Mouse (Mus musculus): ENCODE measurements around the gene Galnt6.

Gene Galnt6

GRCm38 (mm10) chr15:100680381-100680780, 48.8 kb downstream of the Galnt6 start:
- no peak for DNase-seq

- no peak for DNase-seq
Measured at GRCm38 (mm10) chr15:100679005-100679404, 50.2 kb downstream of the Galnt6 start.

- DNase-seq = no peak
Measured at GRCm38 (mm10) chr15:100678581-100678980, 50.6 kb downstream of the Galnt6 start.

- no peak for DNase-seq
Measured at GRCm38 (mm10) chr15:100677675-100678074, 51.5 kb downstream of the Galnt6 start.

- DNase-seq = no peak
Measured at GRCm38 (mm10) chr15:100676521-100676920, 52.7 kb downstream of the Galnt6 start.

DNA sequence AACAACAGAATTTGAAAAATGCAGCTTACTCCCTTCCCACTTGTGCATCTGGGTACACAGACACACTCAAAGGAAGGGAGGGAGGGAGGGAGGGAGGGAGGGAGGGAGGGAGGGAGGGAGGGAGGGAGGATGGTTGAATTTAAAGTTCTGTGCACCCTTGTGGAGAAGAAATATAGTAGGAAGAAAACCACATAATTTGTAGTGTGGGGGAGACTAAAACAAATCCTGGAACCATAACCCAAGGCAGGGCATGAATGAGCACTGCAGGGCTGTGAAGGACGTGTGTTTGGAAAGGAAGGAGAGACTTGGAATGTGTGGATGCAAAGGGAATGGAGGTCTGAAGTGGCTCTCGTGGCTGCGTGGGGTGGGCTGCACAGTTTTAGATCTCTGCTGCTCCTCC, 53.7 kb downstream of the Galnt6 start:
- no peak for DNase-seq

GRCm38 (mm10) chr15:100674566-100674965, 54.6 kb downstream of the Galnt6 start:
- no peak for DNase-seq

GRCm38 (mm10) chr15:100673585-100674391, 55.4 kb downstream of the Galnt6 start:
- peak; percentile 43 for DNase-seq

DNA sequence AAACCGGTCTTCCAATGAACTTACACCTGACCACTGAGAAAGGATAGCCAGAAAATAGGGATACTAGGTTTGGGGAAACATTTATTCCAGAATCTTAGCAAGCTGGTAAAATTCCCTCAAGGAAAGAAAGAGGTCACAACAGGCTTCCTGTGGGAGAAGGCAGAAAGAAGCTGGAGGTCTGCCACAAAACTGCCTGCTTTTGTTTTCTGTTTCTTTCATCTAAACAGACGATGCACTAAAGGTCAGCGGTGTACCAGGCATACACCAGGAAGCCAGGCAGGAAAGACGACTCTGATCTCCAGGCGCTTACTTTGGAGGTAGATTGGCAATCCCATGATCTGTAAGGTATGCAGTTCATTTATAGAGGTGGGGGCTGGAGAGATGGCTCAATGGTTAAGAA, 58.3 kb downstream of the Galnt6 start:
- DNase-seq = no peak

DNA sequence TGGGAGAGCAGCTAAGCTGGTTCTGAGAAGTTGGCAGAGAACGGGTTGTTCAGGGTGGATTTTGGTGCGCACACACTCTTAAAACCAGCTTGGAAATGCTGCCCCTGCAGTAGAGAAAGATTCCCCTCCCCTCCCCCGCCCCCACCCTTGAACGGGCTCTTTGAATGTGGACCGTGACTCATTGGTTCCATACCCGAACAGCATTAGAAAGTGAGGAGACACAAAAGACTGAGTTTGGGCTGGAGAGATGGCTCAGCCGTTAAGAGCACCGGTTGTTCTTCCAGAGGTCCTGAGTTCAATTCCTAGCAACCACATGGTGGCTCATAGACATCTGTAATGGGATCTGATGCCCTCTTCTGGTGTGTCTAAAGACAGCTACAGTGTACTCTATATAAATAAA, 59.2 kb downstream of the Galnt6 start:
- no peak for DNase-seq

DNA sequence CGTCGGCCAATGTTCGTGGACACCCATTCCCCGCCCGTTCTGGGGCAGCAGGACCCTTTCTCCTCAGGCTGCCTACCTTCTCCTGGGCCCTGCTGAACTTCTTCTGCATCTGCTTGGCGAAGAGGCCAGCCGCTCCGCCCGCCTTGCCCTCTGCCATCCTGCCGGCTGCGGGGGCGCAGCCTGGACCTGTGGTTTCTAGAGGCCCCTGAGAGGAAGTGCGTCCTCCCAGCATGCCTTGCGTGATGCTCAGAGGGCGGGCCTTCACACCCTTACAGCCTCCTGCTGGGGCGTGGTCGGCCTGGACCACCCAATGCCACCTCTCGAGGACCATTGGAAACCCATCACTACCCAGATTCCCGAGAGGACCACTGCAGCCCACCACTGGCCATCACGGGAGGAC, 59.8 kb downstream of the Galnt6 start, which contains the start of gene Bin2:
Gene Bin2 (minus strand): TSS at position 217 of the 400 bp plus-strand sequence.
- no peak for DNase-seq

- no peak for DNase-seq
Measured at GRCm38 (mm10) chr15:100667871-100668545, 61.2 kb downstream of the Galnt6 start.

DNA sequence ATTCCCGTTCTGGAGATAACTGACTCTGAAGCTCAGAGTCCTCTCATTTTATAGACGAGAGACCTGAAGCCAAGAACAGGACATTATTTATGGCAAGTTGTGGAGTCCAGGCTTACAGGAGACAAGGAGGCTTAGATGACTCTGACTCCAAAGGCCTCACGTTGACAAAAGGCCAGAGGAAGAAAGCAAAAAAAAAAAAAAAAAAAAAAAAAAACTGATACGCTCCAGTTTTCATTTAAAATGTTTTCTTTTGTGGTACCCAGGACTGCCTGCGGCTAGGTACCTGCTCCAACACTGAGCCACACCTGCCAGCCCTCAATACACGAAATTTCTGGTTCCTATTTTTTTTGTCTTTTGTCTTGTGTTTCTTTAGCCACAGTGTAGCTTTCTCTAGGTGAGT, 61.8 kb downstream of the Galnt6 start:
- no peak for DNase-seq

DNA sequence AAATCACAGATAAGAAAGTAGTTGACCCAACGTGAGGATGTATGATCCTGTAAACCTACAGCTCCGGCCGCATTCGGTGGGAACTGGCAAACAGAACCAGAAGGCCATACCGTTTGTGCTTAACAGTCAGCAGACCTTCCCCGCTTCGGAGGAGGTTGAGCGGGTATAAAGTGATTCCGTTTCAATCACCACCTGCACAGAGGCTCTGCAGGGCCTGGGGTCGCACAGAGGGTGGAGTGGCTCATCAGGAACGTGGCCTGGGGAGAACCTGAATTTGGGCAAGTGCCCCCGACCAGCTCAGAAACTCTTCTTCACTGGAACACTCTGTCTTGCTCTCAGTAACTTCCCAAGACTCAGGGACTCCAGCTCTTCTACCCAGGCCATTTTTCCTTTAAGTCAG, 62.3 kb downstream of the Galnt6 start:
- DNase-seq = no peak

- DNase-seq = peak; percentile 43
Measured at GRCm38 (mm10) chr15:100666219-100666696, 62.9 kb downstream of the Galnt6 start.

DNA sequence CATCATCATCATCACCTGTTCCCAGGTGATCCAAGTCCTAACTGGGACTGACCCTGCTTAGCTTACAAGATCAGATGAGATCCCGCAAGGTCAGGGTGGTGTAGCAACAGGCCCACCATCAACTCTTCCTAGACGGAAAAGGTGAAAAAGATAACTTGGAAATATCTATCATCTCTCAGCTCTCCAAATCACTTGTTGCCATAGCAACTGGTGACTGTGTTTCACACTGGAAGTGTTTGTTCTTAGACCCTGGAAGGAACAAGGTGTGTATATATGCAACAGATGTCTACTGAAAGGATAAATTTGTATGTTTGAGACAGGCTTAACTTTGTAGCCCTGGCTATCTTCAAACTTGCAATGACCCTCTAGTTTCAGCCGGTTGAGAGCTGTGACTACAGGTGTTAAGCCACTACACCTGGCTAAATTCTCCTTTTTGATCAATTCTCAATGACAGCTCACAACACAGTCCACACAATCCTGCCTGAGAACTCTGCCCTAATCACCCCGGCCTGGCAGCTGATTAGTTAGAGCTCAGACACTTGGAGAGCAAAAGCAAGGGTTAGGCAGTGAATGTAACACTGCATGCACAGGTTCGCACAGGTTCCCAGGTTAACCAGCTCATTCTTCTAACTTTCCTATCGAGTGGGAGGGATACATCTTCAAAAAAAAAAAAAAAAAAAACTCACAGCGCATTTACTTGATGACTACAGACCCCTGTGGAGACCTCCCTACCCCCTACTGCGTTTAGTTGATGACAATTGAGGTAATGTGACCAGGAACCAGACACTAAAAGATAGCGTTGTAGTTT, 63.6 kb downstream of the Galnt6 start:
- no peak for DNase-seq

- no peak for DNase-seq
Measured at GRCm38 (mm10) chr15:100664813-100665274, 64.3 kb downstream of the Galnt6 start.

DNA sequence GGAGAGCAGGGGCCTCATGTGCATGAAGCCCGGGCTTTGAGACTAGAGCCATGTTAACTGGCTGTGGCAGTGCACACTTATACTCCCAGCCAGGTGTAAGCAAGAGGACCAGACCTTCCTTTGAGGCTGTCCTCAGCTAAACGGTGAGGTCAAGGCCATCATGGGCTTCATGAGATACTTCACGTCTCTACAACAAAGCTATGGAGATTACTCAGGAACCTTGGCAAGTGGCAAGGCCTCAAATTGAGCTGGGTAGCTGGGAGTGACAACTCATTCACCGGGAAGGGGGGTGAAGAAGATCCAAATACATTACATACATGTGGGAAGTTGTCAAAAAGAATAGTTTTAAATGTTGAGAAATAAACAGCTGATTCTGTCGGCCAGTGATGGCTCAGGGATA, 68.4 kb downstream of the Galnt6 start:
- no peak for DNase-seq

GRCm38 (mm10) chr15:100660306-100660705, 68.9 kb downstream of the Galnt6 start:
- no peak for DNase-seq

DNA sequence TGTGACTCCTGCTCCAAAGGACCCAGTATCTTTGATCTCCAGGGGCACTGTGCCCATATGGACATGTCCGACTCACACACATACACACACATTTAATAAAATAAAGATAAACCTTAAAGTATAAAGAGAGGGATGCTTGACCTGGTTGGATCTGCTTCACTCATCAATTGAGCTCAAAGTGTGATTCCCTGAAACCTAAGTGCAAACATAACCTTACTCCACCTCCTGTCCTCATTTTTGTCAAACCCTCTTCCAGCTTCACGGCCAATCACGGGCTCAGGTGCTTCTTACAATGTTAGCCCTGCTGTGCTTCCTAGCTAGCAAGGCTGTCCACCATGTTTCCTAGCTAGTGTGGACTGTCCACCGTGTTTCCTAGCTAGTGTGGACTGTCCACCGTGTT, 74.0 kb downstream of the Galnt6 start:
- no peak for DNase-seq

DNA sequence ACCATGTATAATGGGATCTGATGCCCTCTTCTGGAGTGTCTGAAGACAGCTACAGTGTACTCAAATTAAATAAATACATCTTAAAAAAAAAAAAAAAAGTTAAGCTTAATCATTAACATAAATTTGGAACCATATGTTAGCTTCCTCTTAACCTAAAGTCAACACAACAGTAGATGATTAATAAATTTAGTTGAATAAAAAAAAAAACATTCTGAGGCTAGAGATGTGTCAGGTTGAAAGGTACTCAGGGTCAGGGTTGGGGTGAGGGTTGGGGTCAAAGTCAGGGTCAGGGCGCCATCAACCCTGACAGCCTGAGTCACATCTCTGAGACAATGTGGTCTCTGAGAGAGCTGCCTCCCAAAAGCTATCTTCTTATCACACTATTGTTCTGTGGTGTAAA, 74.9 kb downstream of the Galnt6 start:
- no peak for DNase-seq

DNA sequence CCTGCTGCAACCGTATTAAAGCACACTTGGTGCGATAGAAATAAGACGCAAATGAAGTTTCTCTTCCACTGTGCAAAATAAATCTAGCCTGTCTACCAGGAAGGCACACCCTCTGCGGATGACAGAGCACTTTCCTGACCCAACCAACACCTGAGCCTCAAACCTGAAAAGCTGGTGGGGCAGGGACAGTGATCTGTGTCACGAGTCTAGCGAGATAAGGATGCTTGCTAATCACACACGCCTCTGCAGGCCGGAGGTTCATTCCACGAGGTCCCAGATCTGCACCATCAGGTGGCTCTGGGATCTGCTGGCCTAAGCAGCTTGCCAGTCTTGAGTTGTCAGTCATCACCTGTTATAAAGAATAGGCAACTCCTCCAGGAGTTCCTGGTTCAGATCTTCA, 77.6 kb downstream of the Galnt6 start:
- DNase-seq = no peak

GRCm38 (mm10) chr15:100650111-100650510, 79.1 kb downstream of the Galnt6 start:
- no peak for DNase-seq

Data from embryo, embryonic 11 days (tissue).